Mouse (Mus musculus): ENCODE measurements around the gene Raph1. TPM values are rescaled to one million over a fixed set of nuclear protein-coding genes. Genes with fewer than 3 reads are reported as not detected.

Raph1 gene
- total RNA-seq, 2 experiments from 2014 or later: 2.5 to 15.5 TPM

- no peak for ATAC-seq (replicated peaks; ENCODE audit: poor library complexity)
These were observed 823 bp downstream of the Raph1 start for GRCm38 (mm10) chr1:60565931-60566630.

GRCm38 (mm10) chr1:60565270-60565920 lies 1.5 kb downstream of the Raph1 start:
- ATAC-seq (replicated peaks; ENCODE audit: poor library complexity): peak; percentile 56

- no peak for ATAC-seq (replicated peaks; ENCODE audit: poor library complexity)
These were observed 2.2 kb downstream of the Raph1 start for GRCm38 (mm10) chr1:60564691-60565090.

- no peak for ATAC-seq (replicated peaks; ENCODE audit: poor library complexity)
These were observed 3.9 kb downstream of the Raph1 start for GRCm38 (mm10) chr1:60563021-60563420.

- no peak for ATAC-seq (replicated peaks; ENCODE audit: poor library complexity)
These were observed 23.2 kb downstream of the Raph1 start for GRCm38 (mm10) chr1:60543681-60544080.

- no peak for ATAC-seq (replicated peaks; ENCODE audit: poor library complexity)
These were observed 27.6 kb downstream of the Raph1 start for GRCm38 (mm10) chr1:60539272-60539671.

- ATAC-seq (replicated peaks; ENCODE audit: poor library complexity): peak; percentile 88
These were observed 32.0 kb downstream of the Raph1 start for GRCm38 (mm10) chr1:60534932-60535331.

GRCm38 (mm10) chr1:60530636-60531035 lies 36.3 kb downstream of the Raph1 start:
- ATAC-seq (replicated peaks; ENCODE audit: poor library complexity): no peak

GRCm38 (mm10) chr1:60530107-60530506 lies 36.8 kb downstream of the Raph1 start:
- no peak for ATAC-seq (replicated peaks; ENCODE audit: poor library complexity)

GRCm38 (mm10) chr1:60510584-60510983 lies 56.3 kb downstream of the Raph1 start:
- ATAC-seq (replicated peaks; ENCODE audit: poor library complexity): no peak

GRCm38 (mm10) chr1:60503456-60503855 lies 63.4 kb downstream of the Raph1 start:
- ATAC-seq (replicated peaks; ENCODE audit: poor library complexity): no peak

GRCm38 (mm10) chr1:60493421-60493820 lies 73.5 kb downstream of the Raph1 start:
- ATAC-seq (replicated peaks; ENCODE audit: poor library complexity): no peak

GRCm38 (mm10) chr1:60492404-60492803 lies 74.5 kb downstream of the Raph1 start:
- ATAC-seq (replicated peaks; ENCODE audit: poor library complexity): no peak

- no peak for ATAC-seq (replicated peaks; ENCODE audit: poor library complexity)
These were observed 76.4 kb downstream of the Raph1 start for GRCm38 (mm10) chr1:60490510-60490909.

- no peak for ATAC-seq (replicated peaks; ENCODE audit: poor library complexity)
These were observed 77.2 kb downstream of the Raph1 start for GRCm38 (mm10) chr1:60489660-60490059.

- no peak for ATAC-seq (replicated peaks; ENCODE audit: poor library complexity)
These were observed 78.3 kb downstream of the Raph1 start for GRCm38 (mm10) chr1:60488635-60489034.

GRCm38 (mm10) chr1:60485649-60486048 lies 81.3 kb downstream of the Raph1 start:
- ATAC-seq (replicated peaks; ENCODE audit: poor library complexity): no peak

GRCm38 (mm10) chr1:60482881-60483280 lies 84.0 kb downstream of the Raph1 start:
- ATAC-seq (replicated peaks; ENCODE audit: poor library complexity): no peak

GRCm38 (mm10) chr1:60481561-60481960 lies 85.3 kb downstream of the Raph1 start:
- ATAC-seq (replicated peaks; ENCODE audit: poor library complexity): no peak

GRCm38 (mm10) chr1:60470541-60470940 lies 96.4 kb downstream of the Raph1 start:
- no peak for ATAC-seq (replicated peaks; ENCODE audit: poor library complexity)

GRCm38 (mm10) chr1:60469491-60469890 lies 97.4 kb downstream of the Raph1 start:
- no peak for ATAC-seq (replicated peaks; ENCODE audit: poor library complexity)

- ATAC-seq (replicated peaks; ENCODE audit: poor library complexity): no peak
These were observed 106.3 kb downstream of the Raph1 start for GRCm38 (mm10) chr1:60460623-60461022.
